Mouse (Mus musculus) adipocyte (in vitro differentiated cells): ENCODE data around the gene Jmjd8.

Experiments used
- DNase-seq: peaks from one replicate; pipeline ENCODE4 v3.0.0-alpha.2; 2016; ENCODE audit warnings: low spot score

Gene Jmjd8

DNA sequence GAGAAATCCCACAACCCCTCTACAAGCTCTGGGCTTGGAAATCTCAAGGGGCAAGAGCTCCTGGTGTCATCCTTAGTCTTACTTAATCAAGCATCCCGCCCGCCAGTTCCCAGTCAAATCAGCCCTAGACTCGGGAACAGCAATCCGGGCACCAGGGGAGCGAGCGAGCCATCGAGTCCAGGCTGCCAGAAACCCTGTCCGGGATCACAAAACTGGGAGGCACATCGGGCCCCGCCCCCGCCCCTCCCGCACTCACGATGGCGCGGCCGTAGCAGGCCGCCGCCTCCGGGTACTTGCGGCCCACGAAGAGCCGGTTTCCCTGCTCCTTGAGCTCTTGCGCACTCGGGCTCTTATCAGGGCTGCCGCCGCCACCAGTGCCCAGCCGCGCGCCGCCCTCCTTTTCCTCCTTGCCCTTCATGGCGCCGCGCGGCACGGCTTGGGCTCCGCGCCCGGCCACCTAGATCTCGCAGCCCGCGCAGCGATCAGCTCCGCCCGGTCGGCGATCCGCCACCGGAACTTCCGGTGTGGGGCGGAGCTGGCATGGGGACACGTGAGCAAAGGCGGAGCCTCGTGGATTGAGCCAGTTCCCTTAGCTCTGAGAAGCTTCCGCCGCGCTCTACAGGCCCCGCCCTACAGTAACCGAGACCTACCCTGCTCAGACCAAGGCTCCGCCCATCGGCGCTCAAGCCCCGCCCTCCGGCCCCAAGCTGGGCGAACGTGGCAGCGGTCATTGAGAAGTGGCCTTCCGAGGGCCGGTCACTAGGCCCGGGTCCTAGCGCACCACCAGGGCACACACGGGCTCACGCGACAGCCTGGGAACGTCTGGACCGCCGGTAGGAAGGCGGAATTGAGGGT, 4.0 kb downstream of the Jmjd8 start:
- peak; percentile 100 for DNase-seq

DNA sequence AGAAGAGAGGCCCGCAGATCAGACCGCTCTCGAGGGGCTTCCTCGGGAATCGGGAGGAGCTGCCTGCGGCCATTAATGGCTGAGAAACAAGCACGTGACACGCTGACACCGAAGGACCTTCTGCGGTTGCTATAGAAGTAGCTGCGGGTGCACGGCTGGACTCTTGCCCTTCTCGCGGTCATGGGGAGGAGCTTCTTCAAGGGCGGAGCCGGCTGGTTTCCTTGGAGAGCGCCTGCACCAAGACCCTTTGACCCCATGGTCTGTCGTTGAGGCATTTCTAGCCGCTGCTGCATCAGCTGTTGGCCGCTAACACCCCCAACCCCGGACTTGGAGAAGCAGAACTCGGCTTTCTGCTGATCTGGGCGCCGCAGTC, 4.6 kb downstream of the Jmjd8 start, which contains the start of gene Stub1:
Stub1 (minus strand) TSS at position 114 of the 373 bp plus-strand sequence.
- DNase-seq: peak; percentile 98

DNA sequence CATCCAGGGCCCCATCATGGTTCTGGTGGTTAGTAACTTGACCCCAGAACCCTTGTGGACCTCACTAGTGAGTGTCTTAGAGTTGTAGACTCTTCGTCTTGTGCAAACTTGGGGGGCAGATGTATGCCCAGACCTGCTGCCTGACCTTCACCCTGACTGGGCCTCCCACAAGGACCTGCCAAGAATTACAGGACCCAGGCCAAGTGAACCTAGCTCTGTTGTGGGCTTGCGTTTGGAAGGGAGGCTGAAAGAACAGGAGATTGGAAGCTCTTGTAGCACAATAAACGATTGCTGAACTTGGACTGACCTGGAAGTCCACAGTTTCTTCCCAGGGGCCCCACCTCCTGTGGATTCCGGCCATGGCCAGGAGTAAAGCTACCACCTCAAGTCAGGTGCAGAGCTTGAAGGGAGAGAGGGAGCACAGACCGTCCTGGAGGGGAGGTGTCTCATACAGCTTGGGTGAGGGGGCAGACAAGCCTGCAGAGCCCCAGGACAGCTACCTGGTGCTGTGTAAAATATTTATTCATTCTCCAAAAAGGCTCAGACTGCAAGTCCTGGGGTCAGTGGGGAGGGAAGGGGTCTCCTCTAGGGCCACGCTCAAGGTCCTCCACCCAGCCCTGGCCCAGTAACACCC, 5.4 kb downstream of the Jmjd8 start:
- peak; percentile 66 for DNase-seq

DNA sequence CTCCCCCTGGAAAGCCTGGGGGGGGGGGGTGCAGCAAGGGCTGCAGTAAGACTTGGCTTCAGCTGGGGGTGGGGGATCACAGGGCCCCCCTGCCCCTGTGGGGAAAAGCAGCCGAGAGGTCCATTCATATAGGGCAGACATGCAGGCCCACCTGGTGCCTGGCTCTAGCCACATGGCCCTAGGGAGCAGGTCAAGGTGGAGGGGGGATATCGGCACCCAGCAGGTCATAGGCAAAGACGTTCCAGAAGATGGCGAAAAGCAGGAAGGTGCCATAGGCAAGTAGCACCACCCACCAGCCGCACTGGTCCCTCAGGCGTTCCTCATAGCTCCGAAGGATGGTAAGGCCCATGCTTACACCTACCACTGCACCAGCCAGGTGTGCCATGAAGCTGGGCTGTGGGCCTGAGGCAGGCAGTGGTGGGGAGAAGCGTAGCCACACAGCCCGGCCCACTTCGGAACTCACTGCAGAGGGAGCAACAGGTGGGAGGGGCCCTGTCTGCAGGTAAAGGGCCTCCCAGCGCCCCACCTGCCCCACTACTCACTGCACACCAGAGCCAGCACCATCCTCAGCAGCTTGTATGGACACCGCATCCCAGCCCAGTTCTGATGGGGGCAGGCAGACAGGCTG, 6.0 kb downstream of the Jmjd8 start:
- no peak for DNase-seq

DNA sequence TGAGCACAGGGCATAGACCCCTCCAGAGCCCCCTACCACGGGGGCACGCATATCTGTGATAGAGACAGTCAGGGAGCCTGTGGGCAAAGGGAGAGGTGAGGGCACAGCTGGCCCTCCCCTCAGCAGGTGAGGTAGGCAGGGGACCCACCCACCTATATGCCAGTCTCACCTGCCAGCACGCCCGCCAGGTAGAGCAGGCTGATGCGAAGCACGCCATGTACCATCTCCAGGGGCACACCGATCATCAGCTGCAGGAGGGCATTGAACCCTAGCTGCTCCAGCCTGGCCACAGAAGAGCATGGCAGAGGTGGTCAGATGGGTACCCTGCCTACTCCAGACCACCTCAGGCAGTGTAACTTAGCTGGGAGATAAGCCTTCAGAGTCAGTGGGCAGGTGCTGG, 6.6 kb downstream of the Jmjd8 start:
- no peak for DNase-seq

DNA sequence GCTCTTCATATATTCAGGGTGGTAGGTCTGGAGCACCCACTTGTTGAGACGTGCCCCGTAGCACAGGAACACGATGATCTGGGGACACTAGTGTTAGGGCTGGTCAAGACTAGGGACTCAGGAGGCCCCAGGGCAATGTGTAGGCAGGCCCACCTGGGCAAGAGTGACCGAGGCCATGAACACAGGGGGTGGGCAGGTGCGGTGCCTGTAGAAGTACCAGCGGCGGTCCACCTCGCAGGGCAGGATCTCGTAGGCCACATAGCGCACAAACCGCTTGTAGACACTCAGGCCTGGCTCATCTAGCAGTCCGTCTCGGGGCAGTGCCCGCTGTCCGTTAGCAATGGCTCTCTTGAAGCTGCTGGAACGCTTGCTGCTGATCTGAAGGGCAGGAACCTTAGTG, 7.1 kb downstream of the Jmjd8 start:
- DNase-seq: no peak

DNA sequence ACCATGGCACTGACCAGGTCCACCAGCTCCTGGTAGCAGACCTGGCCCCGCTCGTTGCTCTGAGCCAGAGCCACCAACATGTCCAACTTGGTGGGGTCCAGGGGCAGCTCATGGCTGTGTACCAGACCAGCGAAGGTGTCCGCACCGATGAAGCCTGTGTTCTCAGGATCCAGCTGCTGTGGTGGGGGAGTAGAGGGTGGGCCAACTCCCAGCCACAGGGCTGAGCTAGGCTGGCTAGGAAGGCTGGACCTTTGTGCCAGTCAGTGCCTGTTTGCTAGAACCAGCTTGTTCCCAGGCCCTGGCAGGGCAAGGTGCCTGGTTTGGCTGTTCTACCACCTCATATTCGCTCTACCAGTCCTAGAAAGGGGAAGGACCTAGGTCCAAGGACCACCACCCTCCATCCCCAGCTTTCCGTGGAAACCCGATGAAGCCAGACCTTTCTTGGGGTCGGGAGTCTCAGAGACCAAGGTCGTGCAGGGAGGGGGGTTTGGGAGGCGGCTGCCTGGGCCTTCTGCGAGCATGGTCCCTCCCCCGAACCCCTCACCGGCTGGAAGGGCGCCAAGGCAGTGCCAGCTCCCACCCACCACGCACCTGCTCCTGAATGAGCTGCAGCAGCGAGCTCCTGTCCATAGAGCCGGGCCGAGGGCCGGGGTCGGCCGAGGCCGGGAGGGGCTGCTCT, 7.9 kb downstream of the Jmjd8 start:
- peak; percentile 62 for DNase-seq

DNA sequence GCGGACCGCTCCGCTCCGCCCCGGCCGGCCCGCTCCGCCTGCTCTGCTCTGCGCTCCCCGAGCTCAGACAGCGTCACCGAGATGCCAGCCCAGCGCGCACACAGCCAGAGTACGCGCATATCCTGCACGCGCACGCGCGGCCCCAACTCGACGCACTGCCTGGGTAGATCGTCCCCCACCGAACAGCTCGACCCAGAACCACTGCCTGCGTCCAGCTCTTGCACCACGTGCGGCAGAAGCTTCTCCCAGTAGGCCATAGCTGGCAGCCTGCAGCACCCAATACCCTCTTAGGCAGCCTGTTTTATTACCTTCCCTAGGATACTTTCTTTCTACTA, 8.4 kb downstream of the Jmjd8 start, which contains the start of gene Rhbdl1:
Rhbdl1 (minus strand) TSS at position 220 of the 335 bp plus-strand sequence.
- no peak for DNase-seq

DNA sequence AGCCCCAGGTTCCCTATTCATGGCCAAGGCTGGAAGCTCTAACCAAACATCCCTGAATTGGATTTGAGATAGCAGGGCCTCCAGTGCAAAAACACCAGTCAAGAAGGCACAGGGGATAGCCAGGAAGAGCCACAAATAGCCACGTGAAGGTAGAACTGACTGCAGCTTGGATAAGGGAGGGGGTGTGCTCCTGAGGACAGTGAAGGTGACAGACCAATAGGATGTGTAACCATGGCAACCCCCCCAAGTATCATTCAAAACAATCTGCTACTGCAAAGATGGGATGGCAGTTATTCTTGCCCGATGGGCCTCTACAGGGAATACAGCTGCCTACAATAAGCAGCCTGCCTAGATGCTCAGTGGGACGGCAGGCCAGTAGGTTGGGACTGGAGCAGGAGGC, 8.9 kb downstream of the Jmjd8 start:
- DNase-seq: no peak

DNA sequence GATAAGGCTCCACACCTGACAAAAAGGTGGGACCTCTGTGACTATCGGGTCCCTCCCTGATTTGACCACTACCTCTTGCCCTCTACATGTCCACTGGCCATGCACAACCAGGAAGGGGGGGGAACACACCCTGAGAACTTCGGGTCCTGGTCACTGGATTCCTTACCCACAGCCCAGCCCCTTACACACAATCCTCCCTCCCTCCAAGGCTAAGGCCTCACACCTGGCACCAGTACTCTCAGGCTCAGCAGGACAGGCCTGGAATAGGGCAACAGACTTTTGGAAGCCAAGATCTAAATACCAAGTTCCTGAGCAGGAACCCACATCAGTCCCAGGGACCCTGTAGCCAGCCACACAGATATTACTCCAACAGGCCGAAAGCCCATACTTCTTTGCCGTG, 10.2 kb downstream of the Jmjd8 start:
- DNase-seq: no peak

DNA sequence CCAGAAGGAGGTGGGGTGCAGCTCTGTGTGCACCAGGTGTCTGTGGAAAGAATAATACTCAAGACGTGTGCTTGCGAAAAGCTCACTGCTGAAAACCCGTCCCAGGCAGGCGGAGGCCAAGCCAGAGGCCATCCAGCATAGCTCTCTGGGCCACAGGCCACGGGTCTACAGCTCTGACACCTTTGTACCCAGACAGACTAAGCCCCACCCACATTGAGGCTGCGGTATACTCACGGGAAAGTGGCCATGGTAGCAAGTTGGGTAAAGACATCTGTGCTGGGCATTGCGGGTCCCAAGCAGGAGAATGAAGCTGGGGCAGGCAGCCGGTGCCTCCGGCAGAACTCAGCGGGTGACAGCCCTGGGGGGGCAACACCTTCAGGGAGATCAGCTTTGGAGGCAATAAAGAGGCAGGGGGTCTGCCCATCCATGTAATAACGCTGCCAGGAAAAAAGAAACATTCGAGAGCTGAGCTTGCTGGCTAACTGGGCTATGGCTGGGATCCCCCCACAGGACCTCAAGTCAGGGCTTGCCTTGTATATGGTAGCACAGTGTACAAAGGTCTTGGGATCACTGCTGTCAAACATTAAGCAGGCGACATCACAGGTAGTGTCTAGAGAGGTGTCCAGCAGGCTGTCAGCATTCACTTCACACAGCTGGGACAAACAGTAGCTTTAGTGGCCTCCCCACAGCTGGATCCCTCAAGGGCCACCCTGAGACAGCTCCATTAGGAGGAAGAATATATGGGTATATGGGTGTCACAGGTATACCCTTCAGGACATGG, 11.0 kb downstream of the Jmjd8 start:
- peak; percentile 76 for DNase-seq

DNA sequence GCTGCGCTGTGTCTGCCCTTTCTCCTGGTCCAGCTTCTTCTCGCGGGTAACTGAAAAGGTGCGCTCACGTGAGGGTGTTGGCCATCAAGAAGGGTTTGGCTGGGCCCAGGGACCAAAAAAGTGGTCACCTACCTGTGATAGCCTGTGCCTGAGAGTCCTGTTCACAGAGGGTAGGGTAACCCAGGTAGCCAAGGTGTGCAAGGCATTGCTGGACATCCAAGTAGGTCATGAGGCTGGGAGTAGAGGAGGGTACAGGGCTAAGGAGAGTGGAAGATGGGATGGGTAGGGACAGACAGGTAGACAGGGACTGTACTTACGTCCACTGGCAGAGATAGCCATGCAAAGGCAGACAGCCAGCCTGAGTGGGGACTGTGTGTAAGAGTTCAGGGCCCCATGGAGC, 11.9 kb downstream of the Jmjd8 start:
- no peak for DNase-seq

DNA sequence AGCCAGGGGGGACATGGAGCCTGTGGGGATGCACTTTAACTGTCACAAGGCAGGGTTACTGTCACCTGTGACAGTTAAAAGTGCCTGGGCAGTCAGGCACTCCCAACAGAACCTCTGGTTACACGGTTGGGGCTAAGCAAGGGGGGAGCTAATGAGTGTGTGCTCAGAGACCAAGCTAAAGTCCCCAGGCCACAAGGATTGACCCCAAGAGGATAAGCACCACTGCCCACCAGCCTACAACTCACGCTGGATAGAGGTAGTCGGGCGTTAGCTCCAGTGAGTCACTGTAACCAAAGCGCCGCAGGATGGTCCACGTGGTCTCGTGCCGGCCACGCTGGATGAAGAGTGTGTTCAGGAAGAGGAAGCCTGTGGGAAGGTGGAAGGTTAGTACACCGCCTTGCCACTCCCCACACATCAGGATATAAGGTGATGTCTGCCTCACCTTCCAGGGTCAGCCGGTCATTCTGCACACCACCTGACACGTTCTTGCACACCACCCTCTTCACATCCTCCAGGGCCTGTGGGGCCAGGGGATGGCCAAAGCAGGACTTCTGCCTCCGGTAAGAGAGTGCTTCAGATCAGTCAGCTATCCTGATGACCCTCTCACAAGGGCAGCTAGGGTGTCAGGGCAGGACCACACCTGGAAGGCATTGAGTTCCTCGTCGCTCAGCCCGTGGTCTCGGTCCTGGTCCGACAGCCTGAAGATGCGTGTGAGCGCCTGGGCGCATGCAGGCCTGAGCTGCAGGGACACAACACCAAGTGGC, 12.6 kb downstream of the Jmjd8 start, which contains the start of gene Gm20683:
Gm20683 (minus strand) TSS at position 647 of the 764 bp plus-strand sequence.
- DNase-seq: no peak

DNA sequence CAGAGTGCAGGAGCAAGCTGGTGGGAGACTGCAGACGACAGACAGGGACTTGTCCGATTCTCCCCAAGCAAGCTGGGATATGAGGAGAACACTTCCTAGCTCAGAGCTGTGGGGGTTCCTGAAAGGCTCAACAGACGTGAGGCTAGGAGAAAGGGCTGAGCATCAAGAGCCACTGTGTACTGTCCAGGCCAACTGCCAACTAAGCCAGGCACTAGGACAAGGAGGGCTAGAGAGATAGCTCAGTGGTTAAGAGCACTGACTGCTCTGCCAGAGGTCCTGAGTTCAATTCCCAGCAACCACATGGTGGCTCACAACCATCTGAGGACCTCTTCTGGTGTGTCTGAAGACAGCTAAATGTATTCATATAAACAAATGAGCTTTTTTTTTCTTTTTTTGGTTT, 13.8 kb downstream of the Jmjd8 start:
- peak; percentile 63 for DNase-seq

DNA sequence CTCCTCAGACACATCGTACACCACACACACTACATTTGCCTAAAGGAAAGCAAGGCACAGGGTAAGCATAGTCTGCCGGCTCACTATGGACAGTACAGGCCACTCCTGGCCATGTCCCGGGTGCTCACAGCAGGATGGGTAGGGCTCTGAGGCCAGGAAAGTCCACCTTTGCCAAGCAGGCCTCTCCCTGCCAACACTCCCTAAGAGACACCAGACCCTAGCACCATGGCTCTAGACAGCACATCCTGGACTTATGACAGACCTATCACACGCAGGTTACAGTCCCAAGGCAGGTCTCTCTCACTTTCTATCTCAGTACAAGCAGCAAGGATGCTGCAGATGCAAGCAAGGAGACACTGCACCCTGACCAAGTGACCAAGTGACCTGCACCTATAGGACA, 14.5 kb downstream of the Jmjd8 start:
- DNase-seq: no peak

DNA sequence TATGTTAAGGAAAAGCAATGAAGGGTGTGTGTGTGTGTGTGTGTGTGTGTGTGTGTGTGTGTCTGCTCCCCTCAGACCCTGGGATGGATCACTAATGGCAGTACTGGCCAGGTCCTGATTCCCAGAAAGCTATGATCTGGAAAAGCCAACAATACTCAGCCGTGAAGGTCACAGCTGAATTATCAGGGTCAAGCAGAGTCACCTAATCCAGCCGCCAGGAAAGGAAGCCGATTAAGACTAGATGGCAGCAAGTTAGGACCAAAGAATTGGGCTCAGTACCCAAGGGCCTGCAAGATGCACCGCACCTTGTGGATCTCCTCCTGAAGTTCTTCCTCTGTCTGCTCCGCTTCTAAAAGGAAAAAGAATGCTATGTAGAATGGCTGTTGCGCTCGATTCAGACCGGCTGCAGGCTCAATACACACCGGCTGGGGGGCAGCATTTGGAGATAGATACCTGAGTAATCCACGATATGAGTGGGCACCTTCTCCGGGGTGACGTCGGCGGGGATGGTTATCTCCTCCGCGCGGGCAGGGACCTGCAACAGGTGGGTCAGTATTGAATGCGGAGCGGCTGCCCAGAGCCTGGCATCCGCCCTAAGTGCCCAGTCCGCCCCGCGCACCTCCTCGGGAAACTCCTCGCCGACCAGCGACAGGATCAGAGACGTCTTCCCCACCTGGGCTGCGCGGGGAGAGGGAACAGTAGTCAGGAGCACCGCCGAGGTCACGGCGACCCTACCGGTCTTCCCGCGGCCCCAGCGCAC, 15.1 kb downstream of the Jmjd8 start:
- no peak for DNase-seq

DNA sequence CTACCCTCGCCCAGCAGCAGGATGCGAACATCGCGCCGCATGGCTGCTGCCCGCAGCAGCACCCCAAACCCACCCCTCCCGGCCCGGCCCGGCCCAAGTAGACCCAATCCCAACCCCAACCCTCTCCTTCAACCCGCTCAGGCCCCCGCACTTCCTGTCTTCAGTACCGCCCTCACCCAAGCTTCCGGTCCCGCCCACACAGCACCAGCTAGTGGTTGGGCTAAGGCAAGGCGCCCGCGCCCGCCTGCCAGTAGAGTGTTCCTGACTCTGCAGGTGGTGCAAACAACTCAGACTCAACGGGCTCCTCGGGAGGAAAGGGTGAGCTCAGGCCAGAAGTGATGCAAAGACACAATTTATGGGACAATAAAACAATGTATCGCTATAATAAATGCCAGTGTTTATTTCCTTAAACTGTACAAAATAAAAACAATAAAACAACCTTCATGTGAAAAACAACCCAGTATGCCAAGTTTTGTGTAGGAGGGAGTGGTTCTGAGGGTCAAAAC, 15.8 kb downstream of the Jmjd8 start, which contains the start of gene Rhot2:
Rhot2 (minus strand) TSS at position 456 of the 506 bp plus-strand sequence.
- DNase-seq: peak; percentile 98

DNA sequence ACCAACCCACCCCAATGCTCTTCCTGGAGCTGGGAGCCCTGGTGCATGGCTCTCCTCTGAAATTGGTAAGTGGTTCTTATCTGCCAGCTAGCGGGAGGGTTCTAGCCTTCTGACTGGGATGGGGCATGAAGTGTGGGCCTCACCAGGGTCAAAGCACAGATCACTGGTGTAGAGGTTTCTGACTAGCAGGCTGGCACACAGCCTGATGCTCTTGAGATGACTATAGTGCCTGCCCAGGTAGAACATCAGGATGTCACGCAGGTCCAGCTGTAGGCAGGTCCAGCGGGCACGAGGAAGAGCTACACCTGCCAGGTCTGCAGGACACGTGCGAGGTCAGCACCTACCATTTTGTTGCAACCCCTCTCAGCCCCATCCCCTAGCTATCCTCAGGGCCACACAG, 31.6 kb downstream of the Jmjd8 start:
- DNase-seq: no peak

DNA sequence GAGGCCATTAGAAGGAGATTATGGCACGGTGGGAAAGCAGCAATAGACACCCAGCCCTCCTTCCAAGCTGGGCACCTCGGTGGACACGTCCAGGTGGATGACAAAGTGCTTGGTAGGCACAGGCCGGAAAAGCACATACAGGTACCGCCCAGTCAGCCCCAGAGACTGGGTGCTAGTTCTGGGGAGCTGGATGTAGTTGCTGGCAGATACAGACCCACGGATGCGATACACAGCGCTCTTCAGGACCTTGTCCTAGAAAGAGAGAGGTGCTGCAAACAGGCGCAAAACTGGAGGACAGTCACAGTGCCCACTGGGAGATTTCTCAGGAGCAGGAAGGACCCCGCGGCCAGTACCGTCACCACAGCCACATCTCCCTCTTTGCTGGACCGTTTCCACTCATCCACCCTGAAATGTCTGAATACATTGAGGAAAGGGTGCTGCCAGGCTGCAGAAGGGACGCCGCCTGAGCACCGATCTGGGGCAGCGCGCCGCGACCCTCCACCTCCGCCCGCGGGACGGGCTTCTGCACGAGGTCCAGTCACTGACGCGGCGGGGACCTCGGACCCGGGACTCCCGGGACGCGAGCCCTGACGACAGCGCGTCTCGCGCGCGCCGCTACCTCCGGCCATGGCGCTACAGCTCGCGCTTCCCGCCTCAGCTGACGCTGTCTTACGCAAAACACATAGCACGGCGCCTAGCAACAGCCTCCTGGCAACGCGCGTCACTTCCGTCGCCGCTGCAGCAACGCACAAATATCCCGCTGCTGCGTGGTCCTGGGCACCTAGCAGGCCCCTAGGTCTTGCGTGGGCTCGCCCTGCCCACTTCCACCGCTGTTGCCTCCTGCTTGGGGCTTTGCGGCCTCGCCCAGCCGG, 32.4 kb downstream of the Jmjd8 start, which contains the start of gene Wdr90:
Wdr90 (minus strand) TSS at position 670 of the 872 bp plus-strand sequence.
- DNase-seq: peak; percentile 87
